Mouse (Mus musculus) kidney, adult 18-20 months (tissue): ENCODE data around the gene Fam169b.
A peak's percentile ranks its signal among the peaks of the same experiment; 100 is the strongest.
"Not testable (repeated sequence)": the region's sequence is repeated elsewhere in the genome, so short reads cannot be mapped to it uniquely, and the experiment has no call there.

ENCODE experiments used
- DNase-seq: peaks from one replicate; pipeline ENCODE4 v3.0.0; 2021

The Fam169b gene

DNA sequence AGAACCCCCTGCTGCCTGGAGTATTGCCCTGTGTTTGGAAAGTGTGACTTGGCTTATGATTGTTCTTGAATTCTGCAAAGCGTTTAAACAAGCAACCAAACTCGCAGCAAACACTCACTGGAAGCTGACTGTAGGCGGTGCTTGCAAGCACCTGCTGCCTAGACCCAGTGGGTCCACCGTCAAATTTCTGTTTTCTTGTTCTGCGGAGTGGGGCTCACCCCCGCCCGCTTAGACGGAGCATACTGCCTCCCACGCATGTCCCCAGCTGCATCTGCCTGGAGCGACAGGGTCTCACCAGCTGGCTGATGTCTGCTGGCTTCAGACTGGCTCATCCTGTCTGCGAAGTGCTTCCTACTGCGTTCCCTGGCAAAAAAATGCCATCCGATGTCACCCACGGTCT lies 9.1 kb upstream of the Fam169b start:
- DNase-seq, result peak; percentile 51

- no peak for DNase-seq
These were observed 8.2 kb upstream of the Fam169b start for GRCm38 (mm10) chr7:68265391-68265790.

- DNase-seq, result no peak
These were observed 6.9 kb upstream of the Fam169b start for GRCm38 (mm10) chr7:68266691-68267090.

DNA sequence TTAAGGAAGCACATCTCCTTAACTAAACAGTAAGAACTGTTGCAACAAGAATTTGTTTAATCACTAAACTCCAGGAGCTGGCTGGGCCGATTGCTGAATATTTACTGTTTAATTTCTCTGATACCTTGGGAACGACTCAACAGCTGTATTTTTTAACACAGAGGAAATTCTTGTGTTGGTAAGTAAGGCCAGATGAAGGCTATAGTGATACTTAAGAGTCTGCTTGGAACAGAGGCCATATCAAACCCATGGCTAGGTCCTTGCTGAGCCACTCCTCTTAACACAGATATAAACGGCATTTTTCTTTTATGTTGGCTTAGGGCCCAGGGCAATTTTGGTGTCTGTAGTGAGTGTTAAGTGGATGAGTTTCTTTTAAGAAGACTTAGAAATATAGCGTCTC lies 3.1 kb upstream of the Fam169b start:
- no peak for DNase-seq

- DNase-seq, result no peak
These were observed 1.8 kb upstream of the Fam169b start for GRCm38 (mm10) chr7:68271816-68272215.

DNA sequence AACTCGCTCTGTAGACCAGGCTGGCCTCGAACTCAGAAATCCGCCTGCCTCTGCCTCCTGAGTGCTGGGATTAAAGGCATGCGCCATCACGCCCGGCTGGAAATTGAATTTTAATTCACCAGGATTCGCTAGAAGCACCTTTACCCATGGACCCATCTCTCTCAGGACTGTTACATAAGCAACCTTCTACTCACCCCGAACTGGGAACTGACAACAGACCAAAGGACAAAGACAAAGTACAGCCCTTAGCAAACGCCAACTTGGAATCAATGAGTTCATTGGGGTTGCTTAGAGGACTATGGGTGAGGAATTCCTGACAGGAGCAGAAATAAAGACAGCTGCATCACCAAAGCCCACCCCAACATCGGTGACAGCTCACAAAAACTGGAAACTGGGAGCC lies 1.0 kb upstream of the Fam169b start:
- peak; percentile 50 for DNase-seq

DNA sequence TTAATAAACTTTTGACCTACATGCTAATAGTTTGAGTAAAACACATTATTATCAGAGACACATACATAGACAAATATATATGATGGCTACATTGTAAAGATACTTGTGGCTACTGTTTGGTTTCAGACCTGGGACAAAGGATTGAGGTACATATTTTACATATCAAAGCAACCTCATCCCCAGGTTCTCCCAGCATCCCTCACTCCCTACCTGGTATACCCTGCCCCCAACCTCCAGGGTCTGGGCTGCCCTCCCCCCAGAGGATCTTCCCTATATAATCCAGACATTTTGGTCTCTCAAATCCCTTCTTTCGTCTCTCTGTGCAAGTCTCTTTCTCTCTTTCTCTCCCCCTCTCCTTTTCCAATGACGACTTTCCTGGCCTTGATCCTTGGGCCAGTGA lies 579 bp downstream of the Fam169b start:
- DNase-seq, result no peak

DNA sequence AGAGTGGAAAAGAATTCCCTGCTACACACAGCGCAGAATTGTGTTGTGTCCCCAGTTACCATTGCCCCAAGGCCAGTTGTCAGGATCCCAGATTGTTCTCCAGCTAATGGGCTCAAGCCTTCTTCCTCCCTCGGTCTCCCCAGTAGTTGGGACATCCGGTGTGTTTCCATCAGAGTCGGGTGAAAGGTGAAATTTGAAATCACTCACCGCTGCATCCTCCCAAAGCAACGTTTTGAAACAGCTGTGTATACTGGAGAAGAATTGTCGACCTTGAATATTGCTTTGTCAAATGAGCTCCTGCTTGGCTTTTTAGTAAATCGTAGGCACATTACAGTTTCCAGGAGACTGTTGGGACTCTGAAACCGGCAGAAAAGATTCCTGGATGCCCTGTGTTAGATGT lies 1.3 kb downstream of the Fam169b start:
- no peak for DNase-seq

- DNase-seq, result not testable (repeated sequence)
These were observed 1.8 kb downstream of the Fam169b start for GRCm38 (mm10) chr7:68275445-68275837.

DNA sequence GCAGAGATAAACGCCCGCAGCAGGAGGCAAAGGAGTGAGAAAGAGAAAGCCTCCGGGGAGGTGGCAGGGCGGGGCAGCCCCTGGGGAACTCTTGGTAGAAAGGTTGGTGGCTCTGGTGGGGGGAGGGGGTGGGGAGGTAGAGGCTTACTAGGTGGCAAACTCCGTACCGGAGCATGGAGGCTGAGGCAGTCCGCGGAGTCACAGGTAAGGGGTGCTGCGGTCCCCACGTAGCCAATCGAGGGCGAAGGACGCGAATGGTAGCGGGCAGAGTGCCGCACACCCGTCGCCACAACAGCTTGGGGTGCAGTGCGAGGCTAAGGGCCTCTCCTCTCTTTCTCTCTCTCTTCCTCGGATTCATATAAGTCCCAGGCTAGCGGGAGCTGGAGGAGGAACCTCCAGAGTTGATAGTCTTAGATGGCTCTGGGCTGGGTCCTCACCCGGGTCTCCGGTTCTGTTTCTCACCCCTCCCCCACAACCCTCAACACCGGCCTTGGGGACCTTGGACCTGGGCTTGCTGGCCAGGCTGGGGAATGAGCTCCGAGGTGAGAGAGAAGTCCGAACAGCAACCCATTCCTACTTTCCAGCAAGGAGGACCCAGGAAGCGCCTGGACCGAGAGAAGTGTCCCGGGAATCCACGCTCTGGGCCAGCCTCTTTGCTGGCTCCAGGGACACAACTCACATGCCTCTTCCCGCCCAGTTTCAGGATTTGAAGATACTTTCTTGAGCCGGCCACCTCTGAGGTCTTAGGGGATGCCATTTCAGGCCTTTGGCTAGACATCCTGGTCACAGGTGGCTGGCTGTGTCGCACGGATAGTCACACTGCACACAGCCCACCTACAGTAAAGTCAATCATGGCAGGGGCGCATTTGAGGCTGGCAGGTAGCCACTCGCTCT lies 2.4 kb downstream of the Fam169b start:
- peak; percentile 63 for DNase-seq

DNA sequence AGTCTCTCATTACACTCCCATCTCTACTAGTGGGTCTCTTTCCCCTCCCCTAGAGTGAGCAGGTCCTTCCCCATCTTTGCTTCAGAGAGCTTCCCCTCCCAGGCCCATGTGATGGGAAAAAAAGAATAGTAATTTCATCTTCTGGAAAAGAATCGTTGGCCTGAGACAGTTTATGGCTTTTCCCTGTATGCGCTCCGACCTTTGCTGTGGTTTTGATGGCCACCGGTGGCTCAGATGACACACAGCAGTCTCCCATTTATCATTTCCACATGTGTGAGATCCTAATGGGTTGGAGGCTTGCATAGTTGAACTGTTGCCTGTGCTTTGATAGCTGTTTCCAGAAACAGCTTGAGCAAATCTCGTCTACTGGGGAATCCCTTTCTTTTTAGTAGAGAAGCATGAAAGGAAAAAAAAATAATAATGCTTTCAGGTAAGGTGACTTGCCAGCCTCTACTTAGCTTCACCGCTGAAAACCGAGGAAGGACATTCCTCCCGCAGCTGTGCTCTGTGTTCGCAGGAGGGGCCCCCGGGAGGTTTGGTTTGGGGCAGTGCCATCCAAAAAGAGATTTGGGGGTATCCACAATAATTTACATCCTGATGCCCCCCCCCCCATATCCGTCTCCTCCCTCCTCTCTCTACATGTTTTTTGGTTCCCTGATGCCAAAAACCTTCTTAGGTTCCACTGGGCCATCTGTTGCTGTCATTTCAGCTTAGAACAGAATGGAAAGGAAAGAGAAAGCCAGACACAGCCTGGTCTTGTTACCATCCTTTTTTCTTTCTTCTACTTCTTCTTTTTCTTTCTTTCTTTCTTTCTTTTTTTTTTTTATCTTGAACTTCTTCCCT lies 3.6 kb downstream of the Fam169b start:
- DNase-seq, result no peak

DNA sequence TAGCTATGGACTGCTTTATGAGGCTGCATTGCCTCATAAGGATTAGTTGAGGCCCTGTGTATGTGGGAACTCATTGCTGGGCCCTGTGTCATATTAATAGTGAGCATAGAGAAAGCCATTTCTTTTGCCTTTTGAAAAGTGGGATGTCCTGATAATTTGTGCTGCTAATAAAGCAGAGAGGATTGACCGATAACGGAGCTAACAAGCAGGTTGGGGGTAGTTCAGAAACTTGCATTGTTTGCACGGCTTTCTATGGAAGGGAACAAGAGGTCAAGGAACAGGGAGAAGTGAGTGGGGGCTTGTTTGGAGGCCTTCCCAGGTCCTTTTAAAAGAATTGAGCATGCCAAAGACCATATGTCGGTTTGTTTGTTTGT lies 4.2 kb downstream of the Fam169b start:
- DNase-seq, result no peak

- DNase-seq, result no peak
These were observed 4.7 kb downstream of the Fam169b start for GRCm38 (mm10) chr7:68278385-68278784.

- DNase-seq, result no peak
These were observed 5.3 kb downstream of the Fam169b start for GRCm38 (mm10) chr7:68278908-68279307.

GRCm38 (mm10) chr7:68279481-68279880 lies 5.8 kb downstream of the Fam169b start:
- DNase-seq, result no peak

DNA sequence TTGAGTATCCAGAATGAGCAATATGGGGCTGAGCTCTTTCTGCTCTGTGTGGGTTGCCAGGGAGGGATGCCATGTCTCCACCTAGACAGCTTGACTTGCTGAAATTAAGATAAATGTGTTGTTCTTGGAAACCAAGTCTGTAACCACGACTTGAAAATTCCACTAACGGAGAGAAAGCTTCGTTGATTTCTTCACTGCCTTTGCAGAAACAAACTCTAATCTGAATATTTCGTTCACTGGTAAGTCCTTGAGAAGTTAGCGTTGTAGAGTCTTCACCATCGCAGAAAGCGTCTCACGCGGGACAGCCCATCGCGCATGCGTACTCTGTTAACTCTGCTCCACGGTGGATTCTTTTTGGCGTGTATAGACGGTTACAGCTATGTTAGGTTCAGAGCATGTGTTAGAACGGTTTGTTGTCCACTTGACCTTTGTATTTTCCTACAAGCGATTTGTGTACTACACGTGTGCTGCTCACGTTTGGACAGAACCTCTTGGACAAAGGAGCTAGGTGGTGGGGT lies 6.8 kb downstream of the Fam169b start:
- no peak for DNase-seq

DNA sequence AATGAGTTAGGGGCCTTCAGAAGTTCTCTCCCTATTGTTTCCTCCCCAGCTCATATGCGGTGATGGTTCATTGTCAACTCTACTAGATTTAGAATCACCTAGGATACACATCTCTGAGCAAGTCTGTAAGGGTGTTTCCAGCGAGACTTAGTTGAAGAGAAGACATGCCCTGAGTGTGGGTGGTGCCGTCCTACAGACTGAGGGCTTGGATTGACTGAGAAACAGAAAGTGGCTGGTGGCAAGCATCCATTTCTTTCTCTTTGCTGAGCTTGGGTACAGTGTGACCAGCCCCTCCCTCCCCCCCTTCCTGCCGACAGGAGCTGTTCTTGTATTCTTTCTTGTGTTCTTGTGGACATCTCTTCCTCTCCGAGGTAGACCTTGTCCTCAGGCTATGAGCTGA lies 7.7 kb downstream of the Fam169b start:
- DNase-seq, result no peak

DNA sequence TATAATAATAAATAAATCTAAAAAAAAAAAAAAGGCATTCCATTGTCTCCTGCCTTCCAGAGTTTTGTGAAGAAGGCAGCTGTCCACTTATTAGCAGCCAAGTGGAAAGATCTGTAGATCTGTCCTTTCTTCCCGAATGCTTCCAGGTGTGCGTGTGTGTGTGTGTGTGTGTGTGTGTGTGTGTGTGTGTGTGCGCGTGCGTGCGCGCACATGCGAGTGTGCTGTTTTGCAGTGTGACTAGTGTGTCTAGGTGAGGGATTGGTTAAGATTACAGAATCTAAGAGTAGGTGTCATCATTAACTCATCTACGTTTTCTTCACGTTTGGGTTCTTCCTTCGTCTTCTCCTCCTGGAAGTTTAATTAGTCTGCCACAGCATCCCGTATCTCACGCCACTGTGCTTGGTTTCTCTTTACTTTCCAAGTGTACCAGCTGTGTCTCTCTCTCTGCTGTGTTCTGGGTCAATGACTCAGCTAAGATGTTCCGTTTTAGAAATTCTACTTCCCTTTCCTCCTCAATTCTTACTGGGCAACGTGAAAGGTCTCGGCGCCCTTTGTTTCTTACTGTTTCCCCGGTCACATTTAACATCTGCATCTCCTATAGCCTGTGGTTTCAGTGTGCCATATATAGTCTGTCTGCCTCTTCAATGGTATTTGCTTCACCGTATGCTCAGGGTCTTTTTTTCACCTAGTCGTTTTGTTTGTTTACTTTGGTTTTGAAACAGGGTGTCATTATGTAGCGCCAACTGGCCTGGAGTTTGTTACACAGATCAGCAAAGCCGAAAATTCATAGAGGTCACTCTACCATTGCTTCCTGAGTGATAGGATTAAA lies 8.9 kb downstream of the Fam169b start:
- no peak for DNase-seq

- DNase-seq, result not testable (repeated sequence)
These were observed 9.5 kb downstream of the Fam169b start for GRCm38 (mm10) chr7:68283133-68283520.

- no peak for DNase-seq
These were observed 10.1 kb downstream of the Fam169b start for GRCm38 (mm10) chr7:68283776-68284175.

DNA sequence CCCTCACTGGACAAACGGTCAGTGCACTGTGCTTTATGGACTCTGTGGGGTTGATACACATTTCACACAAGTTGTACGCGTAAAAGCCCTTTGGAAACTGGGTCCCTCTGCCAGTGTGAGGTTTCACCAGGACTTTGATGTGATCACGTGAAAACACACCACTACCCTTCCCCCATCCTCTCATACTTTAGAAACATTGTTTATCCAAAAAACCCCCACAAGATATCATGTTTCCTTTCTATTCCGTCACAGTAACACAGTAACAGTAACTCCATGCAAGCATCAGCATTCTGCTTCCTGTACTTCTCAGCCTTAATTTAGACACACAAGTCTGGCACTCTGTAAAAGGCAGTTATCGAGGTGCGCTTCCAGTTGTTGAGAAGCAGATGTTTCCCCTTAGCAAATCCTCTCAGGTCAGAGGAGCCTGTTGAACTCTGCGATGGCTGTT lies 12.2 kb downstream of the Fam169b start:
- peak; percentile 30 for DNase-seq

DNA sequence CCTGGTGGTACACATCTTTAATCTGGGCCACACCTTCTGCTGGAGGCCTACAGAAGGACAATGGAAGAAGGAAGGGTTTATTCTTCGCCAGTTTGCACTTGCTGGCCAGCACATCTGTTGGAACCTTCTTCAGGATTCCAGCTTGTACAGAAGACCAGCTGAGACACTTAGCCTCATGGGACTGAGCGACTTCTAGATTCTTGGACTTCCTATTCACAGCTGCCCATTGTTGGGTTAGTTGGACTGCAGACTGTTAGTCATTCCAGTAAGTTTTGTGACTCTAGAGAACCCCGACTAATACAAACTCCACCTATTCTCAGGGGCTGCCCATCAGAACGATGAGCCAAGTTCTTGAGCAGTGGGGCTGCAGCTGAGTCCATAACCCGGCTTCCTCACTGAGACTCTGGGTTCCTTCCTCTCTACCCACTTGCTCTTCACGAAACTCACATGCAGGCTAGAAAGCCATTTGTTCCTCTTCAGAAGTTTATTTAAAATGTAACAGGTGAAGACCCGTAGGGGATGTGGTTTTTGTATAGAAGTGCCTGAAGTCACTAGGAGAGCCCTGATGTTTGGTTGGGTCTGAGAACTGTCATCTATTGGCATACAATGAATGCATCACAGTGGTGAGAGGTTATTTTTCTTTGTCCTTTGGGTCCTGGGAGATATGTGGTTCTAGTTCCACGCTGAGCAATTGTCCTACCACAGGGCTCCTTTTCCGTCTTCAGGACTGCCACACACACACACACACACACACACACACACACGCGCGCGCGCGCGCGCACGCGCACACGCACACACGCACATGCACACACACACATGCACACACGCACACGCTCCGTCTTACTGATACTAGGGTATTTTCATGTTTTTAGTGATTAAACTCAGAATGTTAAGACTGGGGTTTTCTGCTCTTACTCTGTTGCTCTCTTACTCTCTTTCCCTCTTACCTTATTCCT lies 13.2 kb downstream of the Fam169b start:
- DNase-seq, result no peak
